Mouse (Mus musculus) lung, postnatal 0 days (tissue): ENCODE measurements around the gene Ick.

Source experiments
- CTCF ChIP-seq: IDR thresholded peaks from 2 replicates; pipeline ENCODE4 v1.5.1; 2016; ENCODE audit warnings: antibody characterized with exemption, mild to moderate bottlenecking
- EP300 ChIP-seq: IDR thresholded peaks from 2 replicates; pipeline ENCODE4 v1.6.1; 2016; ENCODE audit warnings: antibody characterized with exemption, mild to moderate bottlenecking, control low read depth

DNA sequence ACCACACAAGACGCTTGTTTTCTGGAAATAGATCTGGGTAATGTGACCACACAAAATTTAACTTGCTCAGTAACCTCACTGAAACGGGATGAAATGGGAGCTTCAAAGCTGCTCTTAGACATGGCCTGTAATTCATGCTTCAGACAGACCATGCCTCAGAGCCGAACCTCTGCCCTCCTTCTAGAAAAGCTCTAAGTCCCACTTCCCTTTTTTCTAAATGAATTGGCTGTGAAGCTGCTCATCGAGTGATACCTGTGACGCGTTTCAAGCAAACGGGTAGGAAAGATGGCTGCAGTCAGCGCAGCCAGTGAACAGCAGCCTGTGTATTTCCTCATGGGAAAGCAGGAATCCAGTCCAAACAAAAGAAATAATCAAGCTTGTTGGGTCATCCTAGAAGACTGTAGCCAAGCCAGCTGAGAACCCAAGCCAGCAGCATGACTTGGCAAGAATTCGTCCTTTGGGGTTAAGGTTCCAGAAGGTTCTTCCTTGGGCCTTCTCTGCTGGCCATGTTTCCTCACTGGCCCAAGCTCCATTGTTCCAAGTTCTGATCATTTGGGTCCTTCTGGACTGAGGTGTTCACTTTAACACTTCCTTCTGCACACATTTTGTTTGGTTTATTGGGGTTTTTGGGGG, 29.2 kb downstream of the Ick start:
- no peak for TF ChIP-seq EP300
- TF ChIP-seq CTCF = no peak
